Mouse (Mus musculus) heart, embryonic 15.5 days (tissue): ENCODE results near the gene Preb. TPM values are rescaled to one million over a fixed set of nuclear protein-coding genes. Genes with fewer than 3 reads are reported as not detected.
A peak's percentile ranks its signal among the peaks of the same experiment; 100 is the strongest.

Experiments
- ATAC-seq: fragments of 200-750 bp; cut with Nextera tagmentation; replicated peaks from 2 replicates; pipeline ENCODE4 v1.8.0; 2017; ENCODE audit warnings: low read depth, moderate TSS enrichment; ENCODE audit not compliant: insufficient number of reproducible peaks, insufficient read depth, low FRiP score
- H3K27ac ChIP-seq: fragments of 300-500 bp; sonication (generic); 2 replicates; pipeline ENCODE4 v1.5.1; 2015; ENCODE audit warnings: mild to moderate bottlenecking, inconsistent platforms
- H3K27me3 ChIP-seq: fragments of 300-500 bp; sonication (generic); 2 replicates; pipeline ENCODE4 v1.6.1; 2015; ENCODE audit warnings: inconsistent platforms
- H3K36me3 ChIP-seq: fragments of 300-500 bp; sonication (generic); 2 replicates; pipeline ENCODE4 v1.6.1; 2015; ENCODE audit warnings: mild to moderate bottlenecking, inconsistent platforms
- H3K4me1 ChIP-seq: fragments of 300-500 bp; sonication (generic); replicated peaks from 2 replicates; pipeline ENCODE4 v1.6.1; 2015; ENCODE audit warnings: inconsistent platforms
- H3K4me2 ChIP-seq: fragments of 300-500 bp; sonication (generic); 2 replicates; pipeline ENCODE4 v1.6.1; 2015; ENCODE audit warnings: inconsistent platforms, mild to moderate bottlenecking, moderate library complexity
- H3K4me3 ChIP-seq: fragments of 300-500 bp; sonication (generic); 2 replicates; pipeline ENCODE4 v1.5.1; 2015; ENCODE audit warnings: mild to moderate bottlenecking, inconsistent platforms
- H3K9ac ChIP-seq: fragments of 300-500 bp; sonication (generic); 2 replicates; pipeline ENCODE4 v1.6.1; 2015; ENCODE audit warnings: mild to moderate bottlenecking, inconsistent platforms
- H3K9me3 ChIP-seq: fragments of 300-500 bp; sonication (generic); replicated peaks from 2 replicates; pipeline ENCODE4 v1.6.1; 2016; ENCODE audit warnings: inconsistent platforms
- WGBS: fragments of 180-500 bp; shearing (Covaris S2); methylation state at CpG from one replicate; pipeline ENCODE4 v1.1.7; 2015; ENCODE audit warnings: mixed read lengths; 5-methylcytosine and 5-hydroxymethylcytosine counted together
- polyA plus RNA-seq: library from polyadenylated mRNA; unstranded; fragments of >200 nt; fragmentation: Nextera tagmentation; extraction: Ambion mirVana; gene quantifications from 2 replicates; pipeline ENCODE4 v1.2.1, GENCODE M21; 2015

The Preb gene
- 74.4 and 99.1 TPM in 2 replicates for polyA plus RNA-seq

- Histone ChIP-seq H3K4me2 (peak within 1 kb of the TSS; percentile 90), H3K27me3 (no peaks in the 10 kb centered on the region), H3K4me3 (peak within 1 kb of the TSS; percentile 85), H3K4me1 (peaks cover 23% of the 10 kb centered on the region), H3K27ac (peak within 1 kb of the TSS; percentile 92), H3K36me3 (peaks cover 23% of the 10 kb centered on the region), H3K9me3 (no peaks in the 10 kb centered on the region), H3K9ac (peak within 1 kb of the TSS; percentile 87)
- ATAC-seq: peak; percentile 94
- under 1% methylated on average over 56 of the region's 56 CpGs for WGBS
Measured at GRCm38 (mm10) chr5:30959966-30960501, at the start of gene Preb. Gene Preb (minus strand): TSS chr5:30960361.

GRCm38 (mm10) chr5:31004184-31004583 is 44.0 kb upstream of the Preb start:
- no peak overlapping the region for H3K27ac ChIP-seq
- H3K4me3 ChIP-seq: no peak overlapping the region
- no peaks in the 10 kb centered on the region for H3K9me3 ChIP-seq
- H3K4me2 ChIP-seq: no peak overlapping the region
- 0 out of 2 replicates have a peak, but pooled peaks cover 7% of the 10 kb centered on the region for H3K27me3 ChIP-seq
- no peak overlapping the region for H3K9ac ChIP-seq
- no peaks in the 10 kb centered on the region for H3K36me3 ChIP-seq
- 0 out of 2 replicates have a peak, but pooled peaks cover 2% of the 10 kb centered on the region for H3K4me1 ChIP-seq
- WGBS: 3% methylated on average over 5 of the region's 5 CpGs
- no peak for ATAC-seq

GRCm38 (mm10) chr5:31001560-31001959 is 41.4 kb upstream of the Preb start:
- ATAC-seq: no peak
- Histone ChIP-seq H3K9ac (no peak overlapping the region), H3K27me3 (0 out of 2 replicates have a peak, but pooled peaks cover 7% of the 10 kb centered on the region), H3K4me2 (no peak overlapping the region), H3K4me1 (0 out of 2 replicates have a peak, but pooled peaks cover 2% of the 10 kb centered on the region), H3K36me3 (no peaks in the 10 kb centered on the region), H3K27ac (no peak overlapping the region), H3K9me3 (no peaks in the 10 kb centered on the region), H3K4me3 (no peak overlapping the region)
- 83% methylated on average over 4 of the region's 4 CpGs for WGBS

GRCm38 (mm10) chr5:31000993-31001392 is 40.8 kb upstream of the Preb start:
- no peak overlapping the region for H3K27ac ChIP-seq
- no peak for ATAC-seq
- WGBS: 75% methylated on average over 2 of the region's 2 CpGs

GRCm38 (mm10) chr5:31000122-31000521 is 40.0 kb upstream of the Preb start:
- no peaks in the 10 kb centered on the region for H3K36me3 ChIP-seq
- H3K4me3 ChIP-seq: no peak overlapping the region
- no peak overlapping the region for H3K27ac ChIP-seq
- H3K4me1 ChIP-seq: peaks cover 5% of the 10 kb centered on the region; the same call in 1 of the 2 replicates
- H3K9me3 ChIP-seq: no peaks in the 10 kb centered on the region
- no peak for ATAC-seq
- WGBS: 56% methylated on average over 7 of the region's 7 CpGs
- no peak overlapping the region for H3K4me2 ChIP-seq
- H3K27me3 ChIP-seq: 0 out of 2 replicates have a peak, but pooled peaks cover 4% of the 10 kb centered on the region
- H3K9ac ChIP-seq: no peak overlapping the region

More at GRCm38 (mm10) chr5:31000993-31001392, 40.8 kb upstream of the Preb start:
- Histone ChIP-seq H3K4me3 (no peak overlapping the region), H3K9ac (no peak overlapping the region), H3K9me3 (no peaks in the 10 kb centered on the region), H3K4me1 (0 out of 2 replicates have a peak, but pooled peaks cover 2% of the 10 kb centered on the region), H3K27me3 (0 out of 2 replicates have a peak, but pooled peaks cover 7% of the 10 kb centered on the region), H3K4me2 (no peak overlapping the region), H3K36me3 (no peaks in the 10 kb centered on the region)

GRCm38 (mm10) chr5:30999324-30999723 is 39.2 kb upstream of the Preb start:
- H3K4me2 ChIP-seq: no peak overlapping the region
- peaks cover 10% of the 10 kb centered on the region; the same call in 1 of the 2 replicates for H3K4me1 ChIP-seq
- no peaks in the 10 kb centered on the region for H3K36me3 ChIP-seq
- no peaks in the 10 kb centered on the region for H3K9me3 ChIP-seq
- ATAC-seq: no peak
- no peak overlapping the region for H3K27ac ChIP-seq
- no peak overlapping the region for H3K4me3 ChIP-seq
- WGBS: 81% methylated on average over 5 of the region's 5 CpGs
- no peaks in the 10 kb centered on the region for H3K27me3 ChIP-seq
- H3K9ac ChIP-seq: no peak overlapping the region

- WGBS: 31% methylated on average over 5 of the region's 5 CpGs
- no peaks in the 10 kb centered on the region for H3K36me3 ChIP-seq
- H3K9ac ChIP-seq: no peak overlapping the region
- H3K4me2 ChIP-seq: no peak overlapping the region
- no peak overlapping the region for H3K27ac ChIP-seq
- H3K4me3 ChIP-seq: no peak overlapping the region
- no peaks in the 10 kb centered on the region for H3K9me3 ChIP-seq
- peaks cover 10% of the 10 kb centered on the region; the same call in 1 of the 2 replicates for H3K4me1 ChIP-seq
- H3K27me3 ChIP-seq: no peaks in the 10 kb centered on the region
- no peak for ATAC-seq
Measured at GRCm38 (mm10) chr5:30998306-30998705, 38.1 kb upstream of the Preb start.

- H3K27ac ChIP-seq: peak overlapping the region; percentile 63
- H3K4me2 ChIP-seq: no peak overlapping the region
- WGBS: 37% methylated on average over 11 of the region's 11 CpGs
Measured at GRCm38 (mm10) chr5:30994910-30995635, 34.9 kb upstream of the Preb start.

GRCm38 (mm10) chr5:30994074-30994473 is 33.9 kb upstream of the Preb start:
- no peak overlapping the region for H3K9ac ChIP-seq
- 75% methylated on average over 3 of the region's 3 CpGs for whole genome bisulfite sequencing
- no peaks in the 10 kb centered on the region for H3K9me3 ChIP-seq
- no peak overlapping the region for H3K4me3 ChIP-seq
- no peak overlapping the region for H3K4me2 ChIP-seq
- H3K4me1 ChIP-seq: peaks cover 8% of the 10 kb centered on the region; the same call in 1 of the 2 replicates
- no peak for ATAC-seq
- no peak overlapping the region for H3K27ac ChIP-seq
- H3K36me3 ChIP-seq: no peaks in the 10 kb centered on the region
- H3K27me3 ChIP-seq: no peaks in the 10 kb centered on the region

More at GRCm38 (mm10) chr5:30994910-30995635, 34.9 kb upstream of the Preb start:
- H3K4me1 ChIP-seq: peaks cover 8% of the 10 kb centered on the region; the same call in 1 of the 2 replicates
- no peak overlapping the region for H3K4me3 ChIP-seq
- no peaks in the 10 kb centered on the region for H3K9me3 ChIP-seq
- no peaks in the 10 kb centered on the region for H3K36me3 ChIP-seq
- no peak overlapping the region for H3K9ac ChIP-seq
- ATAC-seq: peak; percentile 22; the same call in 1 of the 2 replicates
- H3K27me3 ChIP-seq: no peaks in the 10 kb centered on the region

GRCm38 (mm10) chr5:30992980-30993676 is 33.0 kb upstream of the Preb start:
- Histone ChIP-seq H3K27me3 (no peaks in the 10 kb centered on the region), H3K4me2 (no peak overlapping the region), H3K9me3 (no peaks in the 10 kb centered on the region), H3K36me3 (no peaks in the 10 kb centered on the region), H3K4me1 (peaks cover 8% of the 10 kb centered on the region; the same call in 1 of the 2 replicates), H3K9ac (no peak overlapping the region), H3K27ac (no peak overlapping the region), H3K4me3 (no peak overlapping the region)
- no peak for ATAC-seq
- 71% methylated on average over 5 of the region's 5 CpGs for WGBS

- Histone ChIP-seq H3K4me3 (no peak overlapping the region), H3K9ac (no peak overlapping the region), H3K4me2 (no peak overlapping the region), H3K36me3 (no peaks in the 10 kb centered on the region), H3K4me1 (no peaks in the 10 kb centered on the region), H3K9me3 (no peaks in the 10 kb centered on the region), H3K27ac (no peak overlapping the region), H3K27me3 (no peaks in the 10 kb centered on the region)
- WGBS: 8% methylated on average over 2 of the region's 2 CpGs
- no peak for ATAC-seq
Measured at GRCm38 (mm10) chr5:30982357-30982756, 22.2 kb upstream of the Preb start.
